Mouse (Mus musculus) urinary bladder, postnatal 25 days (tissue): Measurements from ENCODE around the gene Mgat5.

ENCODE experiments used
- DNase-seq: peaks from one replicate; pipeline ENCODE4 v3.0.0; 2022; ENCODE audit warnings: low spot score

Mgat5 gene

DNA sequence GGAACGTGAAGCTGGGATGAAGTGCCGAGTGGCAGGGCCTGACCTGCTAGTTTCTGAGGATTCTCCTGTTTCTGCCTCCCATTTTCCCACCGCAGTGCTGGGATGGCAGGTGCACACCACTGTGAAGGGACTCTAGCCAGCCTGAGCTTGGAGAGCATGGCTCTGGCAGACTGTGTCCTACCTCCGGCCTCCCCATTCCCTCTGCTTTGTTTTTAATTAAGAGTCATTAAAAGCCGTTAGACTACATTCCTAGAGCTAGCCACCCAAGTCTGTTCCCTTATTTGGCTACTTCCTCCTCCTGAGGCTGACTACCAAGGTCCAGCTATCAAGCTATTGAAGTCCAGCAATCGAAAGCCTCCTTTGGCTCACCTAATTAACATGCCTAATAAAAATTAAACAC lies 56.2 kb downstream of the Mgat5 start:
- no peak for DNase-seq

DNA sequence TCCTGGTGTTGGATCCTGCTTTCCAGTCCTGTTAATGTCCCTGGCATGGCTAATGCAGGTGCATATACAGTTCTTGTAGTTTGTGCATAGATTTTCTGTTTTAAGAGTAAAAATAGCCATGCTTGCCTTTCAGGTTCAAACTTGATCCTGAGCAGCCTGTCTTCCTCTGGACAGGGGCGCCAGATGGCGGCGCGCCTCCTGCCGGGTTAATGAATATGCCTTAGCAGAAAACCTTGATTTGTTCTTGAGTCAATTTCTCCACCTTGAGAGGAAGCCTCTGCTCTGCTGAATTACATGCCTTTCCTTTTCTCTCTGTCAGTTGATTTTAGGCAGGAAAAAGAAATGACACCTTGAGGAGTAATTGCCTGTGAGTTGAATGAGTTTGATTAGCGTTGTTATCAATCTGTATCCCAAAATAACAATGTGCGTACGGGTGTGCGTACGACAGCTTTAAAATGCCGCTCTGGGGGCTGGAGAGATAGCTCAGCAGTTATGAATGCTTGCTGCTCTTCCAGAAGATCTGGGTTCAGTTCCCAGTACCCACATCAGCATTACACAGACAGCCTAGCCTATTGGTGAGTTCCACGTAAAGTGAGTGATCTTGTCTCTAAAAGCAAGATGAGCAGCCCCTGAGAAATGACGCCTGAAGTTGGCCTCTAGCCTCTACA lies 57.5 kb downstream of the Mgat5 start:
- no peak for DNase-seq

DNA sequence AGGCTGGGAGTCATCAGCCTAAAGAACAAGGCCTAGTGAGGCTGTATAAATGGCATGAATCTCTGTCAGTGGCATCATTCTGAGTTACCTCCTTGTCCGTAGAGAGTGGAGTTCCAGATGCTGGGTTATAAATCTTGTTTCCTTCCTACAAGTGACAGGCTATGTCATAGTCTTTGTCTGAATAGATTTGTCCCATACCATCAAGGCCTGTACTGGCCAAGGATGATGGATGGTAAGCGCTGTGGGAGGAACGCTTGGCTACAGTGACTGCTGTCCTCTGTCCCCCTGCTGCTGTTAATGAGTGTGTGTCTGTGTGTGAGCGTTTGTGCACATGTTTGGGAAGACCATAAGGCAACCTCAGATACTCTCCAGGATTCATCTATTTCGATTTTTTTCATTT lies 63.2 kb downstream of the Mgat5 start:
- no peak for DNase-seq

DNA sequence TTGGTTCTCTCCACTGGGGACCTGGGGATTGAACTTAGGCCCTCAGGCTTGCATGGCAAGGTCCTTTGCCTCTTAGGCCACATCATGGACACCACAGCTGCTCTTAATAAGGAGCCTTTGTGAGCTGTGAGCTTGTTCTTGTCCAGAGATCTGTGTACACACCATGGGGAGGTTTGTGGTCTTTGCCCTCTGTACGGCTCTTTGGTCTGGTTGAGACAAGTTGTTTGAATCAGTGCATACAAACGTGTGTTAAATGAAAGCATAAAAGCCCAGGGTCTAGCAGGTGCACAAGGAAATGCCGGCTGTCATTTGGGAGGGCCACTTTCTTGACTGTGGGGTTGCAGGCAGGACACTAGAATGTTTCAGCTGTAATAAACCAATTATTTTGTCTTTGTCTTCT lies 64.5 kb downstream of the Mgat5 start:
- DNase-seq = no peak

DNA sequence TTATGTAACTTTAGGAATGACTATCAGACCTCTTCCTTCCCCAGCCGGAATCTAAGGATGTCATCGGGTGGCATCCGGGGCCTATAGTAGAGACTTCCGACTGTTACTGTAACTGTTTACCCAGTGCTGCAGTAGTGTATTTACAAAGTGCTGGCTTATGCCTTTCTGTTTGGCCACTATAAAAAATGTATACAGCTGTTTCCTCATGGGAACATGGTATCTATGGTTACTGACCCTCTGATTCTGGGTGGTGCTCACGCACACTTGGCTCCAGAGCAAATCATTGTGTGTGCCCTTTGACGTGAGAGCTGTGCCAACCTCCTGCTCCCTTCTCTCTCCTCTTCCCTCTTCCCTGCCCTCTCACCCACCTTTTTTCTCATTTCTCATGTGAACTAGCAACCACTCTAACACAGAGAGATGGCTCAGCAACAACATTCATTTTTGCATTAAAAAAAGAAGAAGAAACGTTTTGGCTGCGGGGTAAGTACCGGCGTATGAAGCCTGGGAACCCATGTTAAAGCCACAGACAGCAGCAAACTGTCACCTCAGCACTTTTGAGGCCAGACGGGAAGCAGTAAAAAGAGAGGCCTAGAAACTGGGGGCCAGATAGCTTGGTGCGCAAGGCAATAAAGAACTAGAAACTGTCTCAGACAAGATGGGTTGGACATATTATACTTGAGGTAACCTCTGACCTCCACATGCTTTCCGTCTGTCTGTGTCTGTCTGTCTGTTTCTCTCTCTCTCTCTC lies 65.6 kb downstream of the Mgat5 start:
- DNase-seq = no peak

DNA sequence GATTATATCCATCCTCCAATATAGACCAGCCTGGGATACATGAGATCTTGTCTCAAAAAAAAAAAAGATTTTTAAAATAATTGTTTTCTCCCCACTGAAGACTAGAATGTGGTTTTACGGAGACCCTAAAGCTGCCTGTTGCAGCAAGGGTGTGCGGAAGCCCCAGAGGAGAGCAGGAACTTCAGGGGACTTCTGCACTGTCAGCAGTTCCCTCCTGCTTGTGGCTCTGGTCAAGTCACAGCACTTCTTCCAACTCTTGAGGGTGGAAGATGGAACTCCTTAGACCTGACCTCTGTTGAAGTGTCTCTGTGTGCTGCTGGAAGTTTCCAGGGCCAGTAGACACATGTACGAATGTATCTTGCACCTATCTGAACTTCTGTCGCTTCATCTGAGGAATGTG lies 66.3 kb downstream of the Mgat5 start:
- DNase-seq = no peak

DNA sequence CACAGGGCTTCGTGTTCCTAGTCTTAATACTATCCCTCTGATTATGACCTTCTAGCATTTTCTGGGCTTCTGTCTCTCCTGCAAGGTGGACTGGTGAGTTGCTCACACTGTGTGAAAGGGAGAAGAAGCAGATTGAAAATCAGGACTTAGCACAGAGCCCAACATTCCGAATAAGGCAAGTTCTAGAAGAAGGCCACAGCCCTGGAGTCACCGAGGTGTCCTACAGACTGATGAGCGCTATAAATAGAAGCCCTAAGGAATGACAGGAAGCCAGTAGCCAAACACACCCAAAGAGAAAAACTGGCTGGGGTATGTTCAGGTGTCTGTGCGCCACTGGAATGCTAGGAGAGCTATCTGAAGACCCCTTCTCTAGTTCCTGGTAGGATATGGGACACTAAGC lies 68.5 kb downstream of the Mgat5 start:
- no peak for DNase-seq

DNA sequence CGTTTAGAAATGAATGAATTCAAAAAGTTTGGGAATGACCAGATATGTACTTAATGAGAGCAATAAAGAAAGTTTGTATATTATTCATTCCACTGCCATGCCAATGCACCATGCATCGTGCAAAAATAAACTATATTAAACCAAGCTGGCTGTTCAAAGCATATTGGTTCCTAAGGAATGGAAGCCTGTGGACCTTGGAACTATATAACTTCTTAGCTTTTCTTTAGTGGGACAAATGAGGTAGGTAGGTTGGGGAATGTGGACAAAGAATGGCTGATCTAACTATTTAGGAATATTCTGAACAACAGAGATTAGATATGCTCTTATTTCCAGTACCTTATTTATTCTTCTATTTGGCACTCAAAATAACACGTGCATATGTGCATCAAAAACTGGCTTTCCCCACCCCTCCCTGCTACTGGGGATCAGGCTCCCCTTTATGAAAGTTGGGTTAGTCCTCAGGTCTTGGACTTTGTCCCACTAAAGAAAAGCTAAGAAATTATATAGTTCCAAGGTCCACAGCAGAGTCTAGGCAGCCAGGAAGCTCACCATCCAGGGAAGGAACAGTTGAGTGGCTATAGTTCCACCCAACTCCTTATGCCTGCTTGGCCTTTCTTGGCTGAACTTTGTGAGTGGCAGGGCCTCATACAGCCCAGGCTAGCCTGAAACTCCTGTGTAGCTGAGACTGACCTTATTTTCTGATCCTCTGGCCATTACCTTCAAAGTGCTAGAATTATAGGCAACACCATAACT lies 70.9 kb downstream of the Mgat5 start:
- DNase-seq = no peak

DNA sequence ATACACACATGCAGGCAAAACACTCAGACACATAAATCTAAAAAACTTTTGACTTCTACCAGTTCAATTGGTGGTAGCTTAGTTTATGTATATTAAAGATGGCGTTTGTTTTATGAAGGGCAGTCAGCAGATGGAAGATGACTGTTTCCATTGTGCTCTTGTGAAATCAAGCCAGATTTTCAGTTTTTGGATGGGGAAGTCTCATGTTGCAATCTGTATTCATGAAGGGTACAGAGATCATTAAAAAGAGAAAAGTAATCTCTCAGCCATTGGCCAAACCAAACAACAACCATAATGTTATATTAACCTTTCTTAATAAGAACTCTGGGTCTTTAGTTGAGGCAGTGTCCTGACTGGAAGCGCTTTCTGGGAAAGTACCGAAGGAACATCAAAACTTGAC lies 73.3 kb downstream of the Mgat5 start:
- DNase-seq = no peak

DNA sequence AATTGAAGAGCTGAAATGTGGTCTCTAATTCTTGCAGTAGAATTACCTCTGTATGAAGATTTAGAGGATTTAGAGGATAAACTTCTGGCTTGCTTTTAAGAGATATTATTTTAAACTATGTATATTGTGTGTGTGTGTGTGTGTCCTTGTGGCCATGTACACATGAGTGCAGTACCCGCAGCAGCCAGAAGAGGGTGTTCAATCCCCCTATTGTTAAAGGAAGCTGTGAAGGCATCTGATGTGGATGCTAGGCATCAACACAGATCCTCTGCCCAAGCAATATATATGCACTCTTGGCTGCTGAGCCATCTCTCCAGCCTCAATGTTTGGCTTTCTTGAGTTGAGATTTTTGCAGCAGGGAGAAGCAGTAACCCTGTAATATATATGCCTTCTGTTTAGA lies 75.4 kb downstream of the Mgat5 start:
- no peak for DNase-seq

DNA sequence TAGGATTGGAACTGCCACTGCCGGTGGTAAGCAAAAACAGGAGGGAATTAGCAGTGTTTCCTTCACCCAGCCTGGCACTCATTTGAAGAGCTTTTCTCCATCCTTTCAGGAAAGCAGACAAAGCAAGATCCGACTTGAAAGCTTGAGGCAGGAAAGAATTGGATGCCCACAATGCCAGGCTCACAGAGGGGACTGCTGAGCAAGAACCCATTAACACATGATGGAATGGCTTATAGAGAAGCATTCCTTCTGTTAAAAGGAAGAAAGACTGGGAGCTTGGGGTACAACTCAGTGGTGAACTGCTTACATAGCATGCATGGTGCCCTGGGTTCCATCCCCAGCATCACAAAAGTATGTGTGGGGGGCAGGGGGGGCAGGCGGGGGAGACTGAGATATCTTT lies 80.2 kb downstream of the Mgat5 start:
- DNase-seq = no peak

DNA sequence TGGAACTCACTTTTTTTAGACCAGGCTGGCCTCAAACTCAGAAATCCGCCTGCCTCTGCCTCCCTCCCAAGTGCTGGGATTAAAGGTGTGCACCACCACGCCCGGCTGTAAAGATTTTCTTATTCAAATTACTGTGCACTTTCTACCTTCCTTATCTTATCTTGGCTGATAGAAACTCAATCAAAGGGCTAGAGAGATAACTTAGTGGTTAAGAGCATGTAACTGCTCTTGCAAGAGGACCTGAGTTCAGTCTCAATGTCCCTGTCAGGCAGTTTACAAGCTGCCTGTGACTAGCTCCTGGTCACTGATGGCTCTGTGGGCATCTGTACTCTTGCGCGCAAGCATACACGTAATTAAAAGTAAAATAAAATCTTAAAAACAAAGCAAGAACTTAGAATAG lies 82.7 kb downstream of the Mgat5 start:
- no peak for DNase-seq

DNA sequence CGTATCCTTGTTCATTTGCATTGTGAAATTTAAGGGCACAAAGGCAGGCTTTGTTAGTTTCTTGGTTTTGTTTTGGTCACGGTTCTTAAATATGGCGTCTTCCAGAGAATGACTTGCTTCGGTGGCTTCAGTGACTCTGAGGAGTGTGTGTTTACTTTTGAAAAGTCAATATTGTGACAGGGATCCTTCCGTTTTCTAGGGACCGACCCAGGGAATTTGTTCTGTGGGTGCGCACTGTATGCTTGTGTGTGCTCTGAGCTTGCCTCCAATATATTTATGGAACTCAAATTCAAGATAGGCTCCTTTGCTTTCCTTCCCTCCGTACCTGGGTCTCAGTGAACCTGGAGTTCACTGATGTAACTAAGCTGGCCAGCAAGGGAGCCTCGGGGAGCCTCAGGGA lies 86.1 kb downstream of the Mgat5 start:
- no peak for DNase-seq

DNA sequence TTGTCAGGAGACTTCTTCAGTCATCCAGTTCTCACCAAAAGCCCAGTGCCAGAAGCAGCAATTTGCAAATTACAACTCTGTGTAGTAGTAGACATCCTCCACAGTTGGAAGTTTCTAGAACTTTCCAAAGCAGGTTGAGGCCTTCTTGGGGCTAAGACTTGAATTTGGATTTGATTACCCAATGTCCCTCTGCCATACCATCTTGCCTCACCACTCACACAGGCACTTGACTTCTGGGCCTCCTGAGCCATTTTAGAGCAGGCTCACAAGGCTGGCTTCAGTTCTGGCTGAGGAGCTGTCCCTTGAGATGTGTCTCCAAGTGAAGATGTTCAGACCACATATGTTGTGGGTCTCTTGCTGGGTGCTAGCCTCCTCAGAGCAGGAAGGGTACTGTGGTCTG lies 86.9 kb downstream of the Mgat5 start:
- DNase-seq = no peak

DNA sequence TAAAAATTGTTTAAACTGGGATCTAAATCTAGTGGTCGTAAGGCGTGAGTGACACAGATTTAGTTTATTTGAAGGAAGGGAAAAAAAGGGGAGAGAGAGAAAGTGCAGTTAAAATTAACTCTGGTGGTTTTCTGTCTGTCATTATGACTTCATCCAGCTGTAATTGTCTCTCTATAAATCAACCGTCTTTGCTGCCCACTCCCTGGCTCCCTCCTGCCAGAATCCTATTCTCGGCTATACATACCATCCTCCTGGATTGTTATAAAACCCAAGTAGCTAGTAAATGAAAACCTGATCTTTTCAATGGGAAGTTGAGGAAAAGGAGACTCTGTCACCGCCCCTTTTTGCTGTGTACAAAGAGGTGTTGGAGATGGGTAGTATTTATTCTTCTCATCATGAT lies 88.5 kb downstream of the Mgat5 start:
- DNase-seq = no peak

DNA sequence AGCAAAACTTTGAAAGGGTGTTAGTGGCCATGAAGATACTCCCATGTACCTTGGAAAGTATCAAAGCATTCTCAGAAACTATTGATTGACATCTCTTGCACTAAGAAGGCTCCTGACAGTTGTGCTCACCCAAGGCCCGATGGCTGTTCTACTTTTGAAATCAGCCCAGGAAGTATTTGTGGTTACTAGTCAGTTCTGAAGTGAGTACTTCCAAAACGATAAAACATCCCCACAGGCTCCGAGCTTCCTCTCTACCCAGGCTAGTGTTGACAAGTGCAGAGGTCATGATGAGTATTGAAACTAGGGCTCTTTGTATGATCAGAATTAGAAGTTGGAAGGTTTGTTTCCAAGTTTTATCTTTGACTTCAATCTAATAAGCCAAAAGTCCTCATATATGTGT lies 92.0 kb downstream of the Mgat5 start:
- DNase-seq = no peak

DNA sequence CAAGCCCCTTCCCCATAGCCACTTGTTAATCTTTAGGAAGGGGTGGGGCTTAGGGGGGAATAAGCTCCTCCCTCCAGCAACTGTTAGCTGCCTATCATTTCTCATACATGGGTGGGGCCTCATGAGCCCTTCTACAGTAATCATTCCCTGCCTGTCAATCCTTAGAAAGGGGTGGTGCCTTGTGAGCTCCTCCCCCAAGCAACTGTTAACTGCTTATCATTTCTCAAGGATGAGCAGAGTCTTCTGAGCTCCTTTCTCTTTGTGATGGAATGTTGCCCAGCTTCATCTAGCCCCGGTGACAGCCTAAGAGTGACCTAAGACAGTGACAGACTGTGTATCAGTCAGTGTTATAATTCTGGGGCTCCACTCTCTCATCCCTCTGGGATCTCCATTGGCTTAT lies 95.0 kb downstream of the Mgat5 start:
- no peak for DNase-seq

DNA sequence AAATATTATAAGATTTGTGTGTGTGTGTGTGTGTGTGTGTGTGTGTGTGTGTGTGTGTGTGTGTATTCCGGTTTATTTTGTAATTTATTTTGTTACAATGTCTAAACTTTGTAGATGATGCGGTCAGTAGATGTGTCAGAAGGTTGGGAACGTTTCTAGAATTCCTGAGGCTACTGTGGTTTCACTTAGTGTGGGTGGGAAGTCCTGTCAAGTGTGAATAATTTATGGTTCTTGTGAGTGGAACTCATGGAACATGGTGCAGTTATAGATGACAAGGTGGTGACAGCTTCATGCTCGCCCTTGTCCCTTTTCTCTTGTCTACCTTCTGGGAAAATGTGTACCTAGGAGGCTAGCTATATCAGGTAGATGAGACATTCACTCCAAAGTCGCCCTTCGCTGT lies 96.2 kb downstream of the Mgat5 start:
- no peak for DNase-seq

DNA sequence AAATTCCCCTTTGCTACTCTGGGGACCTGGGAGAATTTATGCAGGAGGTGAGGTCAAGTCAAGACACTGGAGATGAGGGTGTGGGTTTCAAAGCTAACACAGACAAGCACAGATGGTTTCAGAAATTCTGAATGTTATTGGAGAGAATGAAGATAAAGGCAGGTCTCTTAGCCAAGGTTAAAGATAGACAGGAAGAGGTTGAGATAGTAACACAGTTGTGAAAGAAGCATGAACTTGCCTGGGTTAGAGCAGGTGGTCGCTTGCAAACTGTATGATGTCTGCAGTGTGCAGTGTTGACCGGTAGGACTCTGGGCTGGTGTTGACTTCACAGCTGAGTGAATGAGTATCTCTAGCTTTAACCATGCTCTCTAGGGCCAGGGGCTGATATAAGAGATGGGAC lies 97.8 kb downstream of the Mgat5 start:
- no peak for DNase-seq

DNA sequence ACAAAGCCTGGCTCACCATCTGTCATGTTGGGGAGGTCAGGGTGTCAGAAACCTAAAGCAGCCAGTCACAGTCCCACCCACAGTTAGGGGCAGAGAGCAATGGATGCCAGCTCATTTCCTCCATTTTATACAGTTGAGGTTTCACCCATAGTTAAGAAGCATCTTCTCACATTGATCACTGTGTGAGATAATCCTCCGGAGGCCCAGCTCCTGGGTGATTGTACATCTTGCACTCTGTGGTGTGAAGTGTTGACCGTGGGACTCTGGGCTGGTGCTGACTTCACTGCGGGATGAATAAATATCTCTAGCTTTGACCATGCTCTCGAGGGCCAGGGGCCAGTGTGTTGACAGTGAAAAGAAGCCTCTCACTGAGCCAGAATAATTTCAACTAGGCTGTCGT lies 99.0 kb downstream of the Mgat5 start:
- DNase-seq = no peak

DNA sequence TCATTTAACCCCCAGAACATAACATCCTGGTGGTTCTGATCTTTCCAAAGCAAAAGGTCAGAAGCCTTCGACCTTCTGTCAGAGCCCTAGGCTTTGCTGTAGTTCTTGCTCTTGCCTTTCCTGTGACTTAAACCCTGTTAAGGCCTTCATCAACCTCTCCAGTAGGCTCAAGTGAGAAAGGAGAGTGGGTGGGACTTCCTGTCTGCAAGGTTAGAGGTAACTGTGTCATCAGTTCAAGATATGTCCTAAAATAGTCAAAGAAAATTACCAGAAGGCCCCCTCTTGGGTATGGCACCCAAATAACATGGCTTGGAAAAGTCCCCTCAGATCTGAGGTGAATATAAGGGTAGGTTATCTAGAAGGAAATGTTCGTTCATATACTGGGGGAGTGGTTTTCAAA lies 99.5 kb downstream of the Mgat5 start:
- no peak for DNase-seq

DNA sequence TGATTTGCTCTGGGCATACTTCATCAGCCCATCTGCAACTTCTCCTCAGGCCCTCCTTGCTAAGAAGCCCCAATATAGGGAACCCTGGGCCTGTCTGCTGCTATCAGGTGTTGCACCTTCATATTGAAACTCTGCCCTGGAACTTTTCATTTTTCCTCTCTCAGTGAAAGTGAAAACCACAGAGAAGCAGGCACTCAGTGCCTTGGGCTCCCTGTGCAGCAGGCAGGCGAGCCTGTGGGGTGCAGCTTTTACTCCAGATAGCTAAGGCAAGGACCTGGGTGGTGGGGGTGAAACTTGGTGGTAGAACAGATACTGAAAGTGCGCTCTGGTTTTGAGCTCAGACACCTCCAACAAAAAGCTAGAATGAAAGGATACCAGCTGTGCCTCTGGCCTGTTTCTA lies 100.8 kb downstream of the Mgat5 start:
- DNase-seq = no peak

DNA sequence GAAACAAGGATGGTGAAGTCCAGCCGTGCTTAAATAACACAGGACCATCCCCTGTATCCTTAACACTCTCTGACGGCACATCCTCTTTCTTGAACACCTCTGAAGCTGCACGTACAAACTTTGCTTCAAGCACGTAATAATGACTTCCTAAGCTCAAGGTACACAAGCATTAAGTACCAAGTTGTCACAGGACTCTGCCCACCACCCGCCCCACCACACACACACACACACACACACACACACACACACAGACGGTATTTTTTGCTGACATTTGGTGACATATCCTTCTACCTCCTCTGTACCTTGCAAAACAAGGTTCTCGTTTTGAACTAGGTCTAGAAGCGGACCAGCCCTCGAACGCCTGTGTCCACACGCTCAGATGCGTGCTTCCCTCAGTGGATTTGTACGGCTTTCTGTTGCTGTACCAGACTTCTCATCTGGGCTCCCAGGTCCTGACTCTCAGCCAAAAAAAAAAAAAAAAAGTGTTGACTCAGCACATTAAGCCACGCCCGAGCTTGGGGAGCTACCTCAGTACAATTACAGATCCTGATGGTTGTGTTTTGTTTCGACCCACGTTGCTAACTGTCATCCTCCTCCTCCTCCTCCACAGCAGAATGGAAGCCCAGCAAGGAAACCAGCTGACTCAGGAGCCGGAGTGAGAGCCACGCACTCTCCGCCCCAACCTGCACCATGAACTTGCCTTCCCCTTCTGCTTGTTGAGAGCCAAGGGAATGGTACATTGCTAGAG lies 101.4 kb downstream of the Mgat5 start:
- DNase-seq = no peak
